Mouse (Mus musculus) gastrocnemius, adult 2 months (tissue): ENCODE measurements around the gene Gm20379. TPM values are rescaled to one million over a fixed set of nuclear protein-coding genes. Genes with fewer than 3 reads are reported as not detected.

Source experiments
- DNase-seq: peaks from one replicate; pipeline ENCODE4 v3.0.0; 2022
- H3K27ac ChIP-seq: fragments of 200-600 bp; 2 replicates; pipeline ENCODE4 v1.8.1; 2022; ENCODE audit warnings: mild to moderate bottlenecking
- H3K4me3 ChIP-seq: fragments of 200-600 bp; 2 replicates; pipeline ENCODE4 v1.8.1; 2022; ENCODE audit warnings: mild to moderate bottlenecking, moderate library complexity
- CTCF ChIP-seq: fragments of 200-600 bp; IDR thresholded peaks from 2 replicates; pipeline ENCODE4 v1.8.1; 2022; ENCODE audit warnings: antibody characterized with exemption, mild to moderate bottlenecking, moderate library complexity
- intact Hi-C: fragments of 180-260 bp; cut with DNase I; formaldehyde crosslinking; loops from one replicate; pipeline ENCODE4 v1.15.1; 2025
- total RNA-seq, 2 experiments: library from RNA; stranded (reverse); gene quantifications; 2 replicates each; pipeline ENCODE4 v1.2.3; 2021

Gene Gm20379
- total RNA-seq, 2 experiments from 2014 or later, result not detected

DNA sequence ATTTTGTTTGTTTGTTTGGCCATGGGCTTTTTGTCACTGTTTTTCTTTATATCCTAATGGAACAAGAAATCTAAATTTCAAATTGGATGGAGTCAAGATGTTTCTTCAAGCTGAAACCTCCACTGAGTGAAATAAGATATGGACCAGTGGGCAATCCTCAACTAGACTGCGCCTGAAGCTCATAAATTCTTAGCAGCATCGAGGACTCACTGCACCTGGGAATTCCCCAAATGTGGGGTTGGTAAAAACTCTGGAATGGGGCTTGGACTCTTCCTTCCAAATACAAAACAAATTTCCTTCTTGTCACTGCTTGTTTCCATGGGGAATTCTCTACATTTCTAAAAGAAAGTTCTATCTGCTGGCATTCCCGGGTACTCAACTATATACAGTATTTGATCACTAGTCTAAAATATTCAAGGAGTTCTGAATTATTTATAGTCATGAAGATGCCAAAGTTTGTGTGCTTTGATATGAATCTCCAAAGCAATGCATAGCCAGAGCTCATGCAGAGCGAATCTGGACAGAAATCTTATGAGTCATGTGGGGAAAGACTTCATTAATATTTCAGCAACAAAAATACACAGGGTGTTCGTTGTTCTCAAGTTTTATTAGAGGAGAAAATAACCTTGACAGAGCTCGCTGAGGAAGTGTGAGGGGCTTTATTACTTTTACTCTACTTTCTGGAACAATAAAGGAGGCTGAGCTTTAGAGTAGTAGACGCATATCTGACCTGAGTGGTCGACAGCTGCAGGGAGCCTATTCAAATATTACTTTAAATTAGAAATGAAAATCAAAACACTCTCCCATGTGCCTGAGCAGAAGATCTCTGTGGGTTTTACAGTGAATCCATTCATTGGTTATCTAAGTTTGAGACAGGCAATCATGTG is 2.5 kb upstream of the Gm20379 start:
- H3K27ac ChIP-seq, result no peak overlapping the region
- no peak for TF ChIP-seq CTCF

DNA sequence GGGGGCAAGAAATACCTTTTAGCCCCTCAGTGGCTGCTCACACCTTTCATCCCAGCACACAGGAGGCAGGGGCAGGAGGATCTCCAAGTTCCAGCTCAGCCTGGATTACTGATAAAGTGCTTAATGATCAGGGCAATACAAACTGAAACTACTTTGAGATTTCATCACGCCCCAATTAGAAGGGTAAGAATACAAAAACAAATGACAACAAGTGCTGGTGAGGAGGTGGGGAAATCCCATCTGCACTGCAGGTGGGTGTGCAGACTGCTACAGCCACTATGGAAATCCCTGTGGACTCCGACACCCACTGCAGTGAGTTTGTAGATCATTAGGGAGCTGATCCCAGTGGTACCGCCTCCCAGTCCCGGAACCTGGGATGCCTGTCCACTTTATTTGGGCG is 1.5 kb upstream of the Gm20379 start:
- no peak overlapping the region for H3K4me3 ChIP-seq
- no peak for TF ChIP-seq CTCF
- DNase-seq, result no peak
- no peak overlapping the region for H3K27ac ChIP-seq
- intact Hi-C loops, result no loop called here

More for the DNA sequence above, 2.5 kb upstream of the Gm20379 start:
- DNase-seq, result no peak
- H3K4me3 ChIP-seq, result no peak overlapping the region
- intact Hi-C loops, result no loop called here

DNA sequence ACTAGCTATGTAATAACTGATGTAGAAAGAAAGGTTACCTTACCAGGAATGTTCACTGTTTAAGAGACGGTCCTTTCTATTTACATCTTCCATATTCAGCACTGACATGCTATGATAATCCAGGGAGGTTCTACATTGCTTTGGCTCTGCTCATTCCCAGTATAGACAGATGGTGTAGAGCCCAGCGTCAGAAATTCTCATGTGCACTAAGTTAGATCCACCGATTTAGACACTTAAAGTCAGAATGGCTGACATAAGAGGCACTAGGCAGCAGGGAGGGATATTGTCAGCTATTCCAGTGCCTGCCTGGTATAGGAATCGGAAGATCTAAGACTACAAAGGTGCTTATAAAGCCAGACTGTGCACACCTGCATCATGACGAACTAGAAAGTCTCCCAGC is 8.8 kb downstream of the Gm20379 start:
- intact Hi-C loops, result no loop called here

DNA sequence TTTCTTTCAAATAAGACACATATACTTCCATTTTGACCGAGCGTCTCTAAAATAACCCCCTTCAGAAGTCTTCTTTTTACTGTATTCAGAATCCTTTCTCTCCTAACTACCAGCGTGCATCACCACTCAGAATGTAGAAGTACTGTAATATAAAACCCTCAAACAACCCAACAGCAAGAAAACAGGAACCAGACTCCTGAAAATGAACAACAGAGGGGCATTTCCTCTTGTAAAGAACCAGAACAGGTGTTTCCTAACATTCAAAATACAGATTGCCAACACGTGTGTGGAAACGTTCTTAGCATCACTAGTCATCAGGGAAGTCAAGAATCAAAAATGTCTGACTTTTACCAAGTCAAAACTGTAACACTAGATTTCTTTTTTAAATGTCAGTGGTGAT is 15.0 kb downstream of the Gm20379 start:
- H3K4me3 ChIP-seq, result no peak overlapping the region
- intact Hi-C loops, result no loop called here
- DNase-seq, result no peak
- no peak overlapping the region for H3K27ac ChIP-seq
- no peak for TF ChIP-seq CTCF

More for the DNA sequence above, 8.8 kb downstream of the Gm20379 start:
- no peak overlapping the region for H3K4me3 ChIP-seq
- no peak for TF ChIP-seq CTCF
- DNase-seq, result no peak
- no peak overlapping the region for H3K27ac ChIP-seq

DNA sequence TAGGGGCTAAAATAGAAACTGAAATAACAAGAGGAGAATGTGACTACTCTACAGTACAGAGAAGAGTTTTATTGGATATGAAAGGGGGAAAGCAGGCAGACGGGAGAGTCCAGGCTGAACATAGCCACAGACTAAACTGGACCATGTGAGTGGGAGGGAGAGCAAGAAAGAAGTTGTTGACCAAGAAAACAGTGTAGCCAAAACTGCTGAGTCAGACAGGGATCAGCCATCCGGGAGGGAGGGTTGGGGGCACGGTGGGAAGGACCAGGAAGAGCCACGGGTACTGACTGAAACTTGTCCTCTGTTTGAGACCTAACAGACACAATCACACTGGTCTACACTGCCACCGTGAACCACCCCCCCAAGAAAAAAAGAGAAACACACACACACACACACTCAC is 20.2 kb downstream of the Gm20379 start:
- intact Hi-C loops, result no loop called here
- Histone ChIP-seq H3K4me3 (no peak overlapping the region), H3K27ac (no peak overlapping the region)
- no peak for TF ChIP-seq CTCF
- DNase-seq, result no peak

DNA sequence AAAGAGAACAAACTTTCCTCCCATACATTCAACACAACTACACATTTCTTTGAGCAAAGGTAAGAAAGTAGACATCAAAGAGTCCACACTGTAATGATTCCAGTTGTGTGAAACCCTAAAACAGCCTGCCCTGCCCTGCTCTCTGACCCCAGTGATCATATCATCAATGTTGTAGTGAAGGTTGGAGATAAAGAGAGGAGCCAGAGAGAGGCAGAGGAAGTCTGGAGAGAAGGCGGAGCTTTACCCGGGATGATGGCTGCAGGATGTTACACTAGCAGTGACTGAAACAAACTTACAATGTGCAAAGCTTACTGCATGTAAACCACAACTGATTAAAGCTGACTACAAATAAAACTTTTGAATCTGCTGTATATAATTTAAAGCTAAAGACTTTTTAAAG is 22.2 kb downstream of the Gm20379 start:
- Histone ChIP-seq H3K27ac (no peak overlapping the region), H3K4me3 (no peak overlapping the region)
- intact Hi-C loops, result no loop called here
- DNase-seq, result no peak
- TF ChIP-seq CTCF, result no peak

DNA sequence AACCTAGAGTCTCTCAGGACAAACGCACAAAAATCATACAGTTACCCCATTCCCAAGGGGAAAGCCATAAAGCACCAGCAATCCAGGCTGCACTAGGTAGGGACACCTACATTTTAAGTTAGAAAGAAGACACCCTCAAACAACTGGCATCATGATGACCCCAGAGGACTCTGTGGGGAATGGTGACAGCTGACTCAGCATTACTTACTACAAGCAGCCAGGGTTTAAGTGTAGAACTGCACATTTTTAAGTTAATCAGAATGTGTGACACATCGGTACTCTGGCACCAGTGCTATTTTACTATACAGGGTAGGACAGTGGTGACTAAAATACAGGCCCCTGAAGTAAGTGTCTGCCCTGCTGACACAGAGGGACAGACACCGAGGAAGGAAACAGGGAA is 24.8 kb downstream of the Gm20379 start:
- intact Hi-C loops, result no loop called here
- TF ChIP-seq CTCF, result no peak
- no peak overlapping the region for H3K4me3 ChIP-seq
- no peak for DNase-seq
- no peak overlapping the region for H3K27ac ChIP-seq

DNA sequence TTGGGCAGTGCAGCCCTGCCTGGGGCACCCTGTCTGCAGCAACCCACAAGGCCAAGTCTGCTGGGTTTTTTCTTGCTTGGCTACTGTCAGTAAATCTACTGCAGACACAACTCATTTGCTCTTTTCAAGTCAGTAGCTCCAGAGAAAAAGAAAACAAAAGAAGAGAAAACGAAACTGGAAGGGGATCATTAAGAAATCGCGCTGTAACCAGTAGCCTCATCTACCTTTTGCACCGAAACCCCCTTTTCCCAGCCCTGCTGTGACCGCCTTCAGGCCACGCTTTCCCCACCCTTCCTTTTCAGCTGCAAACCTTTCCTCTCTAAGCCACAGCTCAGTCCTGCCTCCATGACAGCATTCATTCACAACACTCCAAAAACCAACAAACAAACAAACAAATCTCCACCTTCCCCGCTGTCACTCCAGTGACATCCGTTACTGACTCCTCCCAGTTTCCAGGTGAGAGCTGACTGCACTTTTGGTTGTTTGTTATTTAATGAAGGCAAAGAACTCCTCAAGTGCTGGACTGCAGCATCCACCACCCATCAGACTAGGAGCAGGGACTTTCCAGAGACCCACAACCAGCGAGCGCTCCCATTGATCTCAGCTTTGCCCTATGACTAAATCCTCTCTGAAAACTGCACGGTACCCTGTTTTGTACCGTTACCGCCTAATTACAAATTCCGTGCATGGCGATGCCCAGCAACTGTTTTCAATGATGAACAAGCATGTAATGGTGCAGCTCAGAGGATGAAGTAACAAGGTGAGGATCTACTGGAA is 26.5 kb downstream of the Gm20379 start:
- TF ChIP-seq CTCF, result no peak
- no peak overlapping the region for H3K4me3 ChIP-seq

DNA sequence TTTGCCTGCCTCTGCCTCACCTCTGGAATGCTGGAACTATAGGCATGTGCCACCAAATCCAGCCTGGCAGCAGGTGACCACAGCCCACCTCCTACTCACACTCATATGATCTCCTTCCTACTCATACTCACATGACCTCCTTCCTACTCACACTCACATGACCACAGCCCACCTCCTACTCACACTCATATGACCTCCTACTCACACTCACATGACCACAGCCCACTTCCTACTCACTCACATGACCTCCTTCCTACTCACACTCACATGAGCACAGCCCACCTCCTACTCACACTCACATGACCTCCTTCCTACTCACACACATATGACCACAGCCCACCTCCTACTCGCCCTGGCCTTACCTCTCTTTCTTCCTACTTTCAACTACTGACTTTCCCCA is 31.1 kb downstream of the Gm20379 start:
- H3K27ac ChIP-seq, result no peak overlapping the region
- no peak for TF ChIP-seq CTCF
- DNase-seq, result no peak
- no peak overlapping the region for H3K4me3 ChIP-seq
- intact Hi-C loops, result loop anchor here (5.0 kb wide), 1 partner anchor 430 kb away; no protein-coding TSS in a partner anchor

More for the DNA sequence above, 26.5 kb downstream of the Gm20379 start:
- no peak for DNase-seq
- intact Hi-C loops, result no loop called here
- H3K27ac ChIP-seq, result no peak overlapping the region

DNA sequence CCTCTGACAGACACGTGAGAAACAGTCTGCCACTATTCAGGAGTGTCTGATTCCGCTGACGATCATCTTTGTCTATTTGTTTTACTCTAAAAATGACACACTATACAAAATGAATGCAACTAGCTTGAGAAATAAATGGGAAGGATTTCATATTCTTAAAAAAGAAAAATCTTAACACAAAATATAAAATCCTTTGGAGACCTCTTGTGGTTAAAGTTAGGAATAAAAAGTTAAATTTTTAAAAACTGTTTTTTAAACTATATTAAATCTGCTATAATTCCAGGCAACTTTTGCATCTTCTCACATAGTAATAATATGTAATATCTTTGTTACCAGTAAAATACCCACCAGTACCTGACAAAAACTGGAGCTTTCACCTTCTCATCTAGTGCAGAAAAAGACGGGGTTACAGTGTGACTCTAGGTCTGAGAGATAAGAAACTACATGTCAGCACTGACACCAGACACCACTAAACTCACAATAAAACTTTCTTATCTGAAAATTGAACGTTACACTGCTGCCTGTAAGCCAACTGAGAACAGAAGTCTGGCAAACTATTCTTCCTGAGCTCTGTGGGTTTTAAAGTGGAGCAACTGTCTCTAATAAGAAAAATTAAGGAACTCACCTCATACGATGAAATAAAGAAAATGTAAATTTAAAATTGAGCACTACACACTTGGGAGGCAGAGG is 32.1 kb downstream of the Gm20379 start:
- intact Hi-C loops, result loop anchor here (5.0 kb wide), 1 partner anchor 431 kb away; no protein-coding TSS in a partner anchor
- Histone ChIP-seq H3K4me3 (no peak overlapping the region), H3K27ac (no peak overlapping the region)
- no peak for DNase-seq
- TF ChIP-seq CTCF, result peak; percentile 29; the same call in 1 of the 2 replicates

DNA sequence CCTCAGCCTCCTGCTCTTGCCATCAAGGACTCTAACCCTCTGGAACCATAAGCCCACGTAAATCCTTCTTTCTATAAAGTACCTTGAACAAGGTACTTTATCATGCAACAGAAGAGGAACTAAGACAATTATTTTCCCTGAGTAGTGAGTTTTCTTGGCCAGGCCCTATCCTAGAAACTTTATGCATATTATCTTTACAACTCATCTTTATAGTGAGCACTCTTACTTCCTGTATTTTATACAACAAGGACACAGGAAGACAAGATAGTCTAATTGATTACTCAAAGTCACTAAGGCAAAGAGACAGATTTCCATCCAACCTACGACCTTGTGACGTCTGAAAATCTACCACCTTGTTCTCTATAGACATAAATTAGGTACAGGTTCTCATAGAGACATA is 34.0 kb downstream of the Gm20379 start:
- intact Hi-C loops, result loop anchor here (5.0 kb wide), 1 partner anchor 432 kb away; no protein-coding TSS in a partner anchor
- DNase-seq, result no peak
- H3K27ac ChIP-seq, result no peak overlapping the region
- TF ChIP-seq CTCF, result no peak
- no peak overlapping the region for H3K4me3 ChIP-seq

DNA sequence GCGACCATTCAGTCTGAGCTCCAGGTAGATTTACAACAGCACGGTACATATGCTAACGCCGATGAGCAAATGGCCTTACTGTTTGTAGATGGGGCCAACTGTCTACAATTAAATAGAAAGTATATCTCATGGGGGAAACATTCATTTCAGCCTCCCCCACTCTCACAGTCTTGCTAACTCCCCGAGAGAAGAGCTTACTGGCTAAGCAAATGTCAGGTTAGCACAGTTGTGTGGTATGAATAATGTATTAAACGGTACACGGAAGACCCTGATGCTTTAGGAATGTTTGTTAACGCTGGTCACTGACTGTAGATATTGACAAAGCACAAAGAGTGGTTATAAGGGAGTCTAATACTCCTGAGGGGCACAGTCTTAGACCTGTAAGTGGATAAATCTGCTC is 38.3 kb downstream of the Gm20379 start:
- no peak for TF ChIP-seq CTCF
- intact Hi-C loops, result no loop called here
- Histone ChIP-seq H3K27ac (no peak overlapping the region), H3K4me3 (no peak overlapping the region)
- DNase-seq, result no peak
